Mouse (Mus musculus) G1E (cell line): Measurements from ENCODE around the gene Rft1.

Source experiments
- CTCF ChIP-seq: IDR thresholded peaks from 2 replicates; pipeline ENCODE4 v1.5.1; 2012; ENCODE audit warnings: low read depth, low read length, inconsistent platforms, mixed read lengths
- GATA1 ChIP-seq: IDR thresholded peaks from 2 replicates; pipeline ENCODE4 v1.6.1; 2012; ENCODE audit warnings: borderline replicate concordance, low read length, inconsistent platforms, mixed read lengths
- TAL1 ChIP-seq: conservative IDR thresholded peaks from 2 replicates; pipeline ENCODE4 v1.6.1; 2012; ENCODE audit warnings: low read depth, low read length, inconsistent platforms, mixed read lengths

DNA sequence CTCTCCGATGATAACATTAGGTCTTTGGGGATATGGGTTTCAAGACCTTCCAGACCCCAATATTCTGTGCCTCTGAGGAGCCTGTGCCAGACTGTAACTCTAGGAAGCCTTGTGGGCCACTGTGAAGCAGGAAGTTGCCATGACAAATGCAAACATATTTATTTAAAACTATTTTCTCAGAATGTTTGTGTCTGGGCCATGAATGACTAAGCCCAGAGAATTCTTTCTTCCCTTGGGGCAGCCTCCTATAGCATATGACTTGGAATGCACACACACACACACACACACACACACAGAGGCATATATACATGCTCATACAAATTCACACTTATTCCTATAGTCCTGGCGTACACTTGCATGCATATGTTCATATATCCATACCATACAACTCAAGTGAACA lies 10.1 kb upstream of the Rft1 start:
- no peak for TF ChIP-seq CTCF
- no peak for TF ChIP-seq GATA1
- TF ChIP-seq TAL1, result no peak
